Mouse (Mus musculus): ENCODE results near the gene Sypl. TPM values are rescaled to one million over a fixed set of nuclear protein-coding genes. Genes with fewer than 3 reads are reported as not detected.
A peak's percentile ranks its signal among the peaks of the same experiment; 100 is the strongest.

Gene Sypl
- total RNA-seq, 2 experiments from 2014 or later: 123 to 128 TPM

DNA sequence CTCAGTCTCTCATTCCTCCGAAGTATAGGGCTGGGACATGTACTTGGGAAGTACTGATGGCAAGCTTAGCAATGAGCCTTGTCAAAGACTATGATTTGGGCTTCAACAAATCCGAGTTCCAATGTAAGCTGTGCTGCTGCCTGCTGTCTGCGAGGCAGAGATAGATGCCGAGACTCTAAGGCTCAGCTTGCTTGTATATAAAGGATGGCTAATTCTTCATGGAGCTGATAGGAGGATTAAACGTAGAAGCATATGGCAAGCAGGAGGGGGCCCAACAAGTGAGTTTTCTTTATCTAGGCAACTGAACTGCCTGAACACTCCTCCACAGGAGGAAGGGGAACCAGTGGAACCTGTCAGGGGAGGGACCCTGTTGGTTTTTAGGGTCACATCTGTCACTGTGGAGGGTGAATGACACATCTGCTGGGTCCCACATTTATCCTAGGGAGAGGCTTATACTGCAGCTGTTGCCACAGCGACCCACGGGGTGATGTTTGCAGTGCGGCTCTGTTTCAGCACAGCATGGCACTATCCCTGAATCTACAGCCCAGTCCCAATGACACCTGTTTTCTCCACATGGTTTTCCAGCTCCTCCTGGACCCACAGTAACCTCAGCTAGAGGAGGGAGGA is 49.8 kb downstream of the Sypl start:
- no peak for DNase-seq

GRCm38 (mm10) chr12:33005858-33006257 is 52.2 kb downstream of the Sypl start:
- no peak for DNase-seq

DNA sequence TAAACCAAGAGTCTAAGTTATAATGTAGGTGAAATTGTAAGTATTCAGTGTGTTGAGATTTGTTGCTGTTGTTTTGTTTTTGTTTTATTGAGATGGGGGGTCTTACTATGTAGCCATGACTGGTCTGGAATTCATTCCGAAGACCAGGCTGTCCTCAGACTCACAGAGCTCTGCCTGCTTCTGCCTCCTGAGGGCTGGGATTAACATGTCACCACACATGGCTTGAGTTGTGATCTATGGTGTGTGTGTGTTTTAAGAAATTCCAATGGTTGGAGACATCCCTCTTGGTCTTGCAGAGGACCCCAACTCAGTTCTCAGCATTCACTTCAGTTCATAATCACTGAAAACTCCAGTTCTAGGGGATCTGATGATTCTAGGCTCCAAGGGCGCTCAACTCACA is 53.5 kb downstream of the Sypl start:
- no peak for DNase-seq

DNA sequence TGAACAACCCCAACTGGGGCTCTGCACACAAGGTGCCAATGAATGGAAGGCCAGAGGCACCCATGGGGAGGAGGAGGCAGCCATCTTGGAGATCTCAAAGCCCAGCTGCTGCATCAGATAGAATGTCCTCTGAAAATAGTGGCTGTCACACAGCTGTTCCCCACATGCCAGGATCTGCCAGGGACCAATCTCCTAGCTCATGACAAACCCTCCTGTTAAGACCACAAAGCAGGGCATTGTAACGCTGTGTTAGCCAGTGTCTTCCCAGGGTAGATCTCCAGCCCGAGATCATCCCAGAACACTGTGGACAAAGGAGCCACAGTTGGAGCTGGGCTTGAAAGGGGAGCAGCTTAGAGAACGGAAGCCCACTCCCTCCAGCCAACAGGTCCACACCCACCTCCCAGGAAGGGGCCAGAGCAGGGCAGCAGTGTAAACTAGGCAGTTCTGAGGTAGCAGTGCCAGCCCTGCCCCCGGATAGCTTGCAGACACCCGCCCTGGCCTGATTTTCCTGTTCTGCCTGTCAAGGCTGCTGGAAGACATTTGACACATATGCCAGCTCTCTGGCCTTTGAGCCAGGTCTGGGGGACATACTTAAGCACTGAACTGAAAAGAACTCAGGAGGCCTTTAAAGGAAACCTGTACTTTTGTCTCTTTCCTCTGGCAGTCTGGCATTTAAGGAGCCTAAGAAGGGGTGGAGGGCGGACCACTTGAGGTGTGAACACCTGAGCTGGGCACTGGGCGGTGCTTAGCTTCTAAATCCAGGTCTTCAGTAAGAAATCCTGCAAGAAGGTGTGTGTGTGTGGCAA is 54.8 kb downstream of the Sypl start:
- DNase-seq: no peak

DNA sequence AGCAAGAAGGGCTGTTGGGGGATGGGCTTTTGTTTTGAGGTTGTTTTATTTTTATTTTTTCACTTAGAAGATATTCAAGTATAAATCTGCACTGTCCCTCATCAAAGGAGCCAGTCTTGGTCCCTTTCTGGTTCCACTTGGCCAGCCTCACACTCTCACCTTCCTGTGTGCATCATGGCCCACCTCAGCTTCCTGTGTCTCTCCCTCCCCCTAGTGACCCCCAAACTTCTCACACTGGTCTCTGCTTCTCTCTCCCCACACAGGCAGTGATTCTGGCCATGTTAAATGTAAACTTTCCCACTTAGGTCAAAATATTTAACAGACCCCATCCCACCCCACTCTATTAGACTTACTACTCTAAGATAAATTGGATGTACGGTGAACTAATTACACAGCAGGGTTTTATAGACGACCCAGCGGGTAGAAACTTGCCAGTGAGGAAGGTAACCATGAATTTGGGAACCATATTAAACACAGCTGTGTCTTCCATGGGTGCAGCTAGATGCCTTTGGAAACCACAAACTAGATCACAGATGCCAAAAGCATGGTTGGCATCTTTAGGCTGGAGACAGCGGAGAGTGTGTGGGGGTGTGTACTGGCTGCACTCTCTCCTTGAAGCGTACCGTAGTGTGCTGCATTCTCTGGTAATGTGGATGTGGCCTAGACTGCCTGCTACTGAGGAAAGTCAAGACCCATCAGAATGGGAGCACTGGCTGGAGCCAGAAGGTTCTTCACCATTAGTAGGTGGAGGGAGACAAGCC is 55.7 kb downstream of the Sypl start:
- no peak for DNase-seq

- DNase-seq: no peak
Observed at GRCm38 (mm10) chr12:33010026-33010425, 56.3 kb downstream of the Sypl start.

GRCm38 (mm10) chr12:33014050-33014796 is 60.5 kb downstream of the Sypl start:
- no peak for DNase-seq

- DNase-seq: no peak
Observed at GRCm38 (mm10) chr12:33015103-33015502, 61.4 kb downstream of the Sypl start.

- DNase-seq: no peak
Observed at GRCm38 (mm10) chr12:33016824-33017705, 63.4 kb downstream of the Sypl start.

- DNase-seq: no peak
Observed at GRCm38 (mm10) chr12:33018601-33019000, 64.9 kb downstream of the Sypl start.

DNA sequence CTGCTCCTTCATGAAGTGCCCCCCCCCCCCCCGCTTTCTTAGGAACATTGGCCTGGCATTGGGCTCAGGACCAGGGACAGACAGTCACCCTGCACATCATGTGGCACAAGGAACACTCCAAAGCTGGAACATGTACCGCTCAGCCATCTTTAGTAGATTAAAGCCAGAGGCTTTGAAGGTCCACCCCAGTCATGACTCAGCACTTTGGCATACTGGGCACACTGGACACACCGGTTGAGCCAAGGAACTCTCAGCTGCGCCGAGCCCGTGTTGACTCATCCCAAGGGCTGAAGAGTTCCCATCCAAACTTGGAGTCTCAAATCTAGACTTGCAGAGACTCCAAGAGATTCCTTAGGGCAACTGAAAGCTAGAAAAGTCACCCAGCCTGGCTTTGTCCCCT is 66.3 kb downstream of the Sypl start:
- peak; percentile 40 for DNase-seq

GRCm38 (mm10) chr12:33021140-33021539 is 67.4 kb downstream of the Sypl start:
- no peak for DNase-seq

- DNase-seq: no peak
Observed at GRCm38 (mm10) chr12:33021751-33022150, 68.1 kb downstream of the Sypl start.

DNA sequence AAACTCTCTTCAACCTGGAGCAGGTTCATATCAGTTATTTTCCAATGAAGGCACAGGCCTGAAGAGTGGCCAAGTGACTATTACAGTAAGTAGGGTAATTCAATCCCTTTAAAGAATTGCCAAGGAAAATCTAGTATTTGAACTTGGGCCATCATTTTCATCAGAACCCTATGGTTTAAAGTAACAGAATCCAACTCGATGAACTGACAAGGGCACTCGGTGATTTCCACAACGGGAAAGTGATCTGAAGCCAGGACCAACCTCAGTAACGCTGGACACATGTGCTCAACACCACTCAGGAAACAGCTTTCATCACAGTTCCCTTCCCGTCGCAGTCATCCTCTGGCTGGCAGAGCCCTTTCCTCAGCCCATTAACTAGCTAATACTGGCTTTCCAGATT is 70.8 kb downstream of the Sypl start:
- no peak for DNase-seq

DNA sequence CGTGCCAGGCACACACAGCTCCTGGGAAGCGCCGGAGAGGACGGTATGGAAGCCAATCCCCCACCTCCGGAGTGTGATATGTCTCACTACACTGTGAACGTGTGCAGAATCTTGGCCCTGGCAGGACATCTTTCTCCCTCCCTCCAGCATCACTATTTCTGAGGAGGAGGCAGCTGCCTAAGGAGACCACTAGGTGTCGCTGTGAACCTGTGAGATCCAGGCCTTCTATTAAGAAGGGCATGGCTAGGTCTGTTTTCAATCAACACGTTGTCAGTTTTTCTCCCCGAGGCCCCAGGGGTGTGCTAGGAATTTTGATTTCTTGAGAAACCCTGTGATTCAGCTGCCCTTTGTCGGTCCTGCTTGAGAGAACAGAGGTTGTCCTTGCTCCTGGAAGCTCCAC is 73.4 kb downstream of the Sypl start:
- peak; percentile 69 for DNase-seq

DNA sequence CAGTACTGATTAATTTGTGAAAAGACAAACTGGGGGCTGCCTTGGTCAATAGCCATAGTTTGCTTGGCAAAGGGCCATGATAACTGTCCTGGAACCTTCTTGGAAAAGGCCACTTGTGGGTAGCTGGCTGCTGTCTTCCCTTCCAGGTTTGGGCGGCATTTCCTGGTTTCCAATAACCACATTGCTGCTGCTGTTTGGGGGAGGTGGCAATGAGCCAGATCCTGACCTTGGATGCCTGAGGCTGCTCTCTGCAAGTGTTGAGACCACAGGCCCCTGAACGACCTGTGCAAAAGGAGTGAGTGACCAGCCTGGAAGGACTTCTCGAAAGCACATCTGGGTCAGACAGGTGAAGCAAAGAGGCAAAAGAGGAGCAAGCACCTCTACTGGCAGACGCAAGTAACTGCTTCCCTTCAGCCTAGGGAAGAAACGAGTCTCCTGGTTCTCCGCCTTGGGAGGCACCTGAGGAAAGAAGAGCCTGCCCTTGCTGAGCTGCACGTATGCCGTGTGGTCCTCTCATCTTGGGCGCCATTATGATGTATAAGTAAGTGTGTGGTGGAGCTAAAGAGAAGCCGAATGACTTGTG is 74.5 kb downstream of the Sypl start:
- no peak for DNase-seq

GRCm38 (mm10) chr12:33028708-33029107 is 75.0 kb downstream of the Sypl start:
- DNase-seq: peak; percentile 25

Measured in gastrocnemius, postnatal 10 days (tissue).